11 mouse cellular contexts compared by ENCODE assay signal in the genomic region with DNA sequence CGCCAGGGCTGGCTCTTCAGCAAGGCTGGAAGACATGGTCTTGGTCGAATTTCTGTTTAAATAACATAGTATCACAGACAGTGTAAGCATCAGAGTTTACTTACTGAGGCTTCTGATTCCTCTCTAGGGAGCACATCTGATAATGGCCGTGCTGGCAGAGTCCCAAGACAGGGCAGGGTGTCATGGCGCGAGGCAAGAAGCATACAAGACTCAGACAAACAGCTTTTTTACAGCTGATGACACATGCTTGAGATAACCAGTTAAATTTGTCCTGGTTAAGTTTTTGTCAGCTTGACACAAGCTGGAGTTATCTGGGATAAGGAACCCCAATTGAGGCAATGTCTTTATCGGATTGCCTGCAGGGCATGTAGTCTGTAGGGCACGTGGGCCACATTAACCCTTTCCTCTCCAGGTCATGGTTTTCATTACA. TPM values are rescaled to one million over a fixed set of nuclear protein-coding genes. Genes with fewer than 3 reads are reported as not detected.
DNase-seq lines count a peak whose midpoint lies in the region; ATAC-seq lines count a peak whose summit lies in the region.
"Had no signal": no experiment of that assay in that cellular context is flagged by ENCODE, and none has a peak within 500 bp of the region (broad histone marks: within the 10 kb centered on the region; RNA-seq: fewer than 3 reads in every experiment).

No protein-coding gene starts in this region.

- H3K9me3 ChIP-seq in midbrain, embryonic 14.5 days (ENCODE audit: control insufficient read depth, low read length) = no peaks in the 10 kb centered on the region
- no peaks in the 10 kb centered on the region for H3K9me3 ChIP-seq in midbrain, embryonic 10.5 days (replicated peaks)
- H3K9me3 ChIP-seq in liver, embryonic 11.5 days (ENCODE audit: control insufficient read depth, low read length) = no peaks in the 10 kb centered on the region
- no peaks in the 10 kb centered on the region for H3K9me3 ChIP-seq in stomach, embryonic 14.5 days (ENCODE audit: control insufficient read depth, low read depth, low read length)
- H3K9me3 ChIP-seq in limb, embryonic 10.5 days (replicated peaks) = no peaks in the 10 kb centered on the region

- H3K36me3 ChIP-seq in midbrain, embryonic 14.5 days (ENCODE audit: control insufficient read depth, insufficient read depth, low read length) = no peaks in the 10 kb centered on the region
- H3K36me3 ChIP-seq in midbrain, embryonic 10.5 days = no peaks in the 10 kb centered on the region
- no peaks in the 10 kb centered on the region for H3K36me3 ChIP-seq in liver, embryonic 11.5 days (ENCODE audit: control insufficient read depth, insufficient read depth, low read length)
- no peaks in the 10 kb centered on the region for H3K36me3 ChIP-seq in stomach, embryonic 14.5 days (ENCODE audit: control insufficient read depth, insufficient read depth, low read length)
- no peaks in the 10 kb centered on the region for H3K36me3 ChIP-seq in limb, embryonic 10.5 days

- H3K4me3 ChIP-seq in midbrain, embryonic 14.5 days (replicated peaks; ENCODE audit: low read depth, low read length) = no peak overlapping the region
- no peak overlapping the region for H3K4me3 ChIP-seq in midbrain, embryonic 10.5 days
- H3K4me3 ChIP-seq in liver, embryonic 11.5 days (ENCODE audit: low read depth, low read length) = peak overlapping the region; percentile 30
- H3K4me3 ChIP-seq in stomach, embryonic 14.5 days (ENCODE audit: low read depth, low read length) = no peak overlapping the region
- H3K4me3 ChIP-seq in limb, embryonic 10.5 days = no peak overlapping the region

- no peak for ATAC-seq in midbrain, embryonic 14.5 days (ENCODE audit: low FRiP score, low TSS enrichment)
- ATAC-seq in common myeloid progenitor, adult 5-6 weeks (replicated peaks; ENCODE audit: low read depth, poor library complexity, severe bottlenecking) = peak; percentile 90
- peak; percentile 96 for ATAC-seq in liver, embryonic 11.5 days (replicated peaks; ENCODE audit: low FRiP score)
- peak; percentile 53; the same call in 1 of the 2 replicates for ATAC-seq in stomach, embryonic 14.5 days (ENCODE audit: insufficient number of reproducible peaks, insufficient read depth, low FRiP score, low read depth)

- no peaks in the 10 kb centered on the region for H3K27me3 ChIP-seq in midbrain, embryonic 14.5 days (ENCODE audit: control insufficient read depth, insufficient read depth, low read length)
- no peaks in the 10 kb centered on the region for H3K27me3 ChIP-seq in midbrain, embryonic 10.5 days (ENCODE audit: low read depth, poor library complexity, severe bottlenecking)
- no peaks in the 10 kb centered on the region for H3K27me3 ChIP-seq in liver, embryonic 11.5 days (replicated peaks; ENCODE audit: control insufficient read depth, insufficient read depth, low read length)
- H3K27me3 ChIP-seq in stomach, embryonic 14.5 days (ENCODE audit: control insufficient read depth, insufficient read depth, low read length) = no peaks in the 10 kb centered on the region
- no peaks in the 10 kb centered on the region for H3K27me3 ChIP-seq in limb, embryonic 10.5 days (ENCODE audit: low read depth, poor library complexity, severe bottlenecking)

- no peak overlapping the region for H3K4me2 ChIP-seq in midbrain, embryonic 14.5 days (ENCODE audit: low read length)
- peak overlapping the region; percentile 61 for H3K4me2 ChIP-seq in liver, embryonic 11.5 days
- H3K4me2 ChIP-seq in stomach, embryonic 14.5 days (replicated peaks; ENCODE audit: low read depth, low read length) = no peak overlapping the region

- H3K9ac ChIP-seq in midbrain, embryonic 14.5 days (replicated peaks; ENCODE audit: low read length) = no peak overlapping the region
- peak overlapping the region; percentile 57 for H3K9ac ChIP-seq in liver, embryonic 11.5 days (ENCODE audit: low read depth, low read length)
- H3K9ac ChIP-seq in stomach, embryonic 14.5 days (replicated peaks; ENCODE audit: low read depth, low read length) = no peak overlapping the region

- no peak overlapping the region for H3K27ac ChIP-seq in midbrain, embryonic 14.5 days (replicated peaks; ENCODE audit: low read depth, low read length)
- no peak overlapping the region for H3K27ac ChIP-seq in midbrain, embryonic 10.5 days (replicated peaks)
- peak overlapping the region; percentile 70 for H3K27ac ChIP-seq in liver, embryonic 11.5 days (ENCODE audit: low read depth, low read length)
- H3K27ac ChIP-seq in stomach, embryonic 14.5 days (ENCODE audit: low read length) = no peak overlapping the region
- H3K27ac ChIP-seq in limb, embryonic 10.5 days = no peak overlapping the region

- 49% methylated on average over 7 of the region's 7 CpGs for WGBS in midbrain, embryonic 14.5 days
- 65% methylated on average over 7 of the region's 7 CpGs for WGBS in midbrain, embryonic 10.5 days
- WGBS in liver, embryonic 11.5 days = 19% methylated on average over 7 of the region's 7 CpGs
- 21% methylated on average over 7 of the region's 7 CpGs for WGBS in stomach, embryonic 14.5 days
- 65% methylated on average over 7 of the region's 7 CpGs for WGBS in limb, embryonic 10.5 days

- H3K4me1 ChIP-seq in midbrain, embryonic 14.5 days (ENCODE audit: control insufficient read depth, insufficient read depth, low read length) = no peaks in the 10 kb centered on the region
- 0 out of 2 replicates have a peak, but pooled peaks cover 4% of the 10 kb centered on the region for H3K4me1 ChIP-seq in midbrain, embryonic 10.5 days
- H3K4me1 ChIP-seq in liver, embryonic 11.5 days (replicated peaks; ENCODE audit: control insufficient read depth, insufficient read depth, low read length) = peaks cover 6% of the 10 kb centered on the region
- no peaks in the 10 kb centered on the region for H3K4me1 ChIP-seq in stomach, embryonic 14.5 days (ENCODE audit: control insufficient read depth, insufficient read depth, low read length)
- no peaks in the 10 kb centered on the region for H3K4me1 ChIP-seq in limb, embryonic 10.5 days

- peak; percentile 12 for DNase-seq in midbrain, embryonic 14.5 days
- no peak for DNase-seq in midbrain, embryonic 10.5 days (ENCODE audit: low spot score)
- peak; percentile 54 for DNase-seq in liver, embryonic 11.5 days (ENCODE audit: low spot score)
- no peak for DNase-seq in left cerebral cortex, adult 18-20 months (ENCODE audit: low spot score in 2 of 2)
- no peak for DNase-seq in limb, embryonic 10.5 days (ENCODE audit: low spot score)
- DNase-seq: left cerebral cortex, postnatal 4 days; thymus, postnatal 36 days had no signal

RNA-seq across cellular contexts. Expression of a gene that starts 20.8 kb away (rescaled TPM):
- 0.26 and 0.32 TPM in 2 replicates for polyA plus RNA-seq in midbrain, embryonic 14.5 days (2014; fragmentation: Nextera tagmentation; extraction: Ambion mirVana)
- 0.06 and 0.22 TPM in 2 replicates for polyA plus RNA-seq in midbrain, embryonic 10.5 days (2016; fragmentation: Nextera tagmentation; extraction: Ambion mirVana)
- total RNA-seq in common myeloid progenitor, adult 5-6 weeks (2017) = 1.5 and 8.6 TPM in 2 replicates
- polyA plus RNA-seq in liver, embryonic 11.5 days (2014; fragmentation: Nextera tagmentation; extraction: Ambion mirVana) = 3.6 and 5.3 TPM in 2 replicates
- polyA plus RNA-seq in stomach, embryonic 14.5 days (2014; fragmentation: Nextera tagmentation; extraction: Ambion mirVana) = not detected in 2 replicates
- 1 to 10 TPM in 1 of 2 experiments, not detected in 1; 1.1 TPM for total RNA-seq in left cerebral cortex, adult 18-20 months (2021)
- polyA plus RNA-seq in limb, embryonic 10.5 days (2016; fragmentation: Nextera tagmentation; extraction: Ambion mirVana) = 0.29 and 0.64 TPM in 2 replicates
- total RNA-seq: gastrocnemius, postnatal 4 days had no signal
- polyA plus RNA-seq: kidney, embryonic 14.5 days had no signal

Comparison
In these comparisons a context has a peak if more than half of its experiments do, and no peak if none do; other contexts are left out.
1. DNase-seq: peak in midbrain, embryonic 14.5 days (single experiment) and liver, embryonic 11.5 days (single experiment); none in midbrain, embryonic 10.5 days (single experiment), left cerebral cortex, adult 18-20 months (0 of 2) and limb, embryonic 10.5 days (single experiment).